Mouse (Mus musculus): ENCODE data around the gene Chit1. TPM values are rescaled to one million over a fixed set of nuclear protein-coding genes. Genes with fewer than 3 reads are reported as not detected.

Chit1 gene
- polyA plus RNA-seq, 2 experiments = 0.08 TPM; not detected in 1

GRCm38 (mm10) chr1:134184089-134184488 lies 73.0 kb downstream of the Chit1 start:
- no peak for TF ChIP-seq EP300 (IDR thresholded peaks at IDR 0.05; ENCODE audit: low read depth)
- TF ChIP-seq CTCF (IDR thresholded peaks at IDR 0.05; ENCODE audit: low read depth) = no peak
- Histone ChIP-seq H3K4me1 (replicated peaks; ENCODE audit: control insufficient read depth in 2 of 2, insufficient read depth in 2 of 2, low read length in 1 of 2) (no peaks in the 10 kb centered on the region), H3K9ac (replicated peaks) (no peak overlapping the region), H3K4me2 (ENCODE audit: low read depth) (no peak overlapping the region), H3K36me3 (replicated peaks; ENCODE audit: control insufficient read depth, insufficient read depth, low read depth) (no peaks in the 10 kb centered on the region), H3K27ac (no peak overlapping the region), H3K27me3 (ENCODE audit: control insufficient read depth, insufficient read depth, low read length) (no peaks in the 10 kb centered on the region), H3K9me3 (ENCODE audit: control insufficient read depth, low read length) (no peaks in the 10 kb centered on the region), H3K4me3 (ENCODE audit: insufficient read depth in 1 of 2, low read depth in 2 of 2, low read length in 2 of 2) (no peak overlapping the region)
- ATAC-seq (ENCODE audit: insufficient read depth) = no peak
- WGBS (ENCODE audit: insufficient replicate concordance) = 51% methylated on average over 4 of the region's 4 CpGs
- no peak for DNase-seq (ENCODE audit: low read depth in 3 of 3, low spot score in 3 of 3)

- no peak overlapping the region for H3K4me2 ChIP-seq (ENCODE audit: low read depth)
- DNase-seq (ENCODE audit: low read depth in 3 of 3, low spot score in 3 of 3) (no peak), ATAC-seq (ENCODE audit: insufficient read depth) (no peak)
- 72% methylated on average over 5 of the region's 5 CpGs for WGBS (ENCODE audit: insufficient replicate concordance)
- H3K4me3 ChIP-seq (ENCODE audit: insufficient read depth in 1 of 2, low read depth in 2 of 2, low read length in 2 of 2) = no peak overlapping the region
- H3K9me3 ChIP-seq (ENCODE audit: control insufficient read depth, low read length) = no peaks in the 10 kb centered on the region
- no peak overlapping the region for H3K9ac ChIP-seq (replicated peaks)
- H3K4me1 ChIP-seq (replicated peaks; ENCODE audit: control insufficient read depth in 2 of 2, insufficient read depth in 2 of 2, low read length in 1 of 2) = no peaks in the 10 kb centered on the region
- no peaks in the 10 kb centered on the region for H3K36me3 ChIP-seq (replicated peaks; ENCODE audit: control insufficient read depth, insufficient read depth, low read depth)
- TF ChIP-seq CTCF (IDR thresholded peaks at IDR 0.05; ENCODE audit: low read depth) (no peak), EP300 (IDR thresholded peaks at IDR 0.05; ENCODE audit: low read depth) (no peak)
- no peaks in the 10 kb centered on the region; the same call in 1 of the 2 replicates for H3K27me3 ChIP-seq (ENCODE audit: control insufficient read depth, insufficient read depth, low read length)
- no peak overlapping the region for H3K27ac ChIP-seq
Observed at GRCm38 (mm10) chr1:134188217-134188616, 77.2 kb downstream of the Chit1 start.

- H3K4me2 ChIP-seq (ENCODE audit: low read depth) = no peak overlapping the region
- no peaks in the 10 kb centered on the region for H3K4me1 ChIP-seq (replicated peaks; ENCODE audit: control insufficient read depth in 2 of 2, insufficient read depth in 2 of 2, low read length in 1 of 2)
- H3K27me3 ChIP-seq (ENCODE audit: control insufficient read depth, insufficient read depth, low read length) = no peaks in the 10 kb centered on the region; the same call in 1 of the 2 replicates
- TF ChIP-seq CTCF (IDR thresholded peaks at IDR 0.05; ENCODE audit: low read depth) (no peak), EP300 (IDR thresholded peaks at IDR 0.05; ENCODE audit: low read depth) (no peak)
- no peaks in the 10 kb centered on the region for H3K36me3 ChIP-seq (replicated peaks; ENCODE audit: control insufficient read depth, insufficient read depth, low read depth)
- no peak overlapping the region for H3K9ac ChIP-seq (replicated peaks)
- H3K27ac ChIP-seq = no peak overlapping the region
- 18% methylated on average over 12 of the region's 12 CpGs for WGBS (ENCODE audit: insufficient replicate concordance)
- no peaks in the 10 kb centered on the region for H3K9me3 ChIP-seq (ENCODE audit: control insufficient read depth, low read length)
- no peak overlapping the region for H3K4me3 ChIP-seq (ENCODE audit: insufficient read depth in 1 of 2, low read depth in 2 of 2, low read length in 2 of 2)
- ATAC-seq (ENCODE audit: insufficient read depth) (no peak), DNase-seq (ENCODE audit: low read depth in 3 of 3, low spot score in 3 of 3) (peak in 1 of 3 experiments; percentile 24)
Observed at GRCm38 (mm10) chr1:134188989-134189729, 78.1 kb downstream of the Chit1 start.

DNA sequence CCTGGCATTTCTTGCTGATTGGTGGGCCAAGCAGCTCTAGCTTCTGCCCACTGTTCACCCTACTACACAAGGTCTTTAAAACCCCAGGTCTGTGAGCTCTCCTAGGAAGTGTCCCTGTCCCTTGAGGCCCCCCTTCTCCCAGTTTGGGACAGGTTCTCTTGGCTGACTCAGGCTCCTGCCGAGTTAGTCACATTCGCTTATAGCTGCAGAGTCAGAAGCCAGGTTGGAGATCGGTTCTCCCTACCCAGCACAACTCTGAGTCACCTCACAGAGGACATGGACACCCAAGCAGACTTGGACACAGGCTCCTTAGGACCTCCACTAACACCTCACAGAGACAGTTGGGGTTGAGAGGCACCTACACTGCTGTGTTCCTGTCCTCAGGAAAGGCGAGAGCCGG lies 80.2 kb downstream of the Chit1 start:
- H3K4me2 ChIP-seq (ENCODE audit: low read depth) = no peak overlapping the region
- no peak for DNase-seq (ENCODE audit: low read depth in 3 of 3, low spot score in 3 of 3)
- TF ChIP-seq EP300 (IDR thresholded peaks at IDR 0.05; ENCODE audit: low read depth) (no peak), CTCF (IDR thresholded peaks at IDR 0.05; ENCODE audit: low read depth) (no peak)
- H3K4me3 ChIP-seq (ENCODE audit: insufficient read depth in 1 of 2, low read depth in 2 of 2, low read length in 2 of 2) = no peak overlapping the region
- no peak overlapping the region for H3K27ac ChIP-seq
- 78% methylated on average over 5 of the region's 5 CpGs for WGBS (ENCODE audit: insufficient replicate concordance)
- no peaks in the 10 kb centered on the region for H3K9me3 ChIP-seq (ENCODE audit: control insufficient read depth, low read length)
- H3K27me3 ChIP-seq (ENCODE audit: control insufficient read depth, insufficient read depth, low read length) = no peaks in the 10 kb centered on the region; the same call in none of the 2 replicates
- ATAC-seq (ENCODE audit: insufficient read depth) = no peak
- H3K36me3 ChIP-seq (replicated peaks; ENCODE audit: control insufficient read depth, insufficient read depth, low read depth) = no peaks in the 10 kb centered on the region
- no peak overlapping the region for H3K9ac ChIP-seq (replicated peaks)
- peaks cover 0 to 4% of the 10 kb centered on the region in 2 experiments; a peak in 1 of 4 replicates for H3K4me1 ChIP-seq (replicated peaks; ENCODE audit: control insufficient read depth in 2 of 2, insufficient read depth in 2 of 2, low read length in 1 of 2)

DNA sequence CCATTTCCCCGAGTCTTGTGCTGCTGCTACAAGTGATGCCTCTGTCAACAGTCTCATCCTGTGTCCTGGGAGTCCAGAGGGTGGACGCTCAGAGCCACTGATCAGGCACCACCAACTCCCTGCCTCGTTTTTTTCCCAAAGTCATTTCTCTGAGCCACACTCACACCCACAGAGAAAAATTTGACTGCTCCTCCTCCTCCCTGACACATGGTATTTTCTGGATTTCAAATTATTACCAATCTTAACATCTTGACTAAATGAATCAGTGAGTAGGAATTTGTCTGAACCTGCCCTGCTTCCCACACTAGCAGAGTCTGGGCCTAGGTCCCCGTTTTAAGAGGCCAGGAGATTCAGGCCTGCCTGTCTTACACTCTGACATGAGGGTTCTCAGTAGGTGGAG lies 81.0 kb downstream of the Chit1 start:
- Histone ChIP-seq H3K27me3 (ENCODE audit: control insufficient read depth, insufficient read depth, low read length) (no peaks in the 10 kb centered on the region; the same call in none of the 2 replicates), H3K4me3 (ENCODE audit: insufficient read depth in 1 of 2, low read depth in 2 of 2, low read length in 2 of 2) (no peak overlapping the region), H3K9ac (replicated peaks) (no peak overlapping the region), H3K4me2 (ENCODE audit: low read depth) (no peak overlapping the region), H3K36me3 (replicated peaks; ENCODE audit: control insufficient read depth, insufficient read depth, low read depth) (no peaks in the 10 kb centered on the region), H3K27ac (no peak overlapping the region), H3K4me1 (replicated peaks; ENCODE audit: control insufficient read depth in 2 of 2, insufficient read depth in 2 of 2, low read length in 1 of 2) (peaks cover 0 to 4% of the 10 kb centered on the region in 2 experiments; a peak in 1 of 4 replicates), H3K9me3 (ENCODE audit: control insufficient read depth, low read length) (no peaks in the 10 kb centered on the region)
- 34% methylated on average over 4 of the region's 4 CpGs for WGBS (ENCODE audit: insufficient replicate concordance)
- TF ChIP-seq EP300 (IDR thresholded peaks at IDR 0.05; ENCODE audit: low read depth) = no peak
- TF ChIP-seq CTCF (IDR thresholded peaks at IDR 0.05; ENCODE audit: low read depth) = no peak
- DNase-seq (ENCODE audit: low read depth in 3 of 3, low spot score in 3 of 3) (no peak), ATAC-seq (ENCODE audit: insufficient read depth) (no peak)

Measured in liver, embryonic 14.5 days (tissue).